Mouse (Mus musculus): Measurements from ENCODE around the gene Ccl5. TPM values are rescaled to one million over a fixed set of nuclear protein-coding genes. Genes with fewer than 3 reads are reported as not detected.

Gene Ccl5
- polyA plus RNA-seq (2015; fragmentation: Nextera tagmentation; extraction: Ambion mirVana), result 0.45 and 0.88 TPM in 2 replicates

GRCm38 (mm10) chr11:83530360-83530759 is at the start of gene Ccl5:
Ccl5 (minus strand) TSS chr11:83530518.

GRCm38 (mm10) chr11:83578186-83578760 is 48.0 kb upstream of the Ccl5 start, which contains the start of gene Ccl9:
Ccl9 (minus strand) TSS chr11:83578636.

GRCm38 (mm10) chr11:83522075-83522474 is 8.2 kb downstream of the Ccl5 start, which contains the start of gene Heatr9:
Heatr9 (minus strand) TSS chr11:83522175.

Other genes starting within 250 kb of the Ccl5 start
- 0.04 and 0.15 TPM in 2 replicates for gene Slfn14, start 243.8 kb downstream of the Ccl5 start, polyA plus RNA-seq (2015; fragmentation: Nextera tagmentation; extraction: Ambion mirVana)
- gene Ap2b1, start 231.5 kb downstream of the Ccl5 start, polyA plus RNA-seq (2015; fragmentation: Nextera tagmentation; extraction: Ambion mirVana), result 26.7 and 32.1 TPM in 2 replicates
- 8.3 and 8.9 TPM in 2 replicates for gene Pex12, start 227.9 kb downstream of the Ccl5 start, polyA plus RNA-seq (2015; fragmentation: Nextera tagmentation; extraction: Ambion mirVana)
- gene Rasl10b, start 121.4 kb downstream of the Ccl5 start, polyA plus RNA-seq (2015; fragmentation: Nextera tagmentation; extraction: Ambion mirVana), result 0.36 and 0.54 TPM in 2 replicates
- gene Gas2l2, start 101.1 kb downstream of the Ccl5 start, polyA plus RNA-seq (2015; fragmentation: Nextera tagmentation; extraction: Ambion mirVana), result 0.07 TPM in 1 of 2 replicates, not detected in the other
- 0.35 and 0.41 TPM in 2 replicates for gene 1700020L24Rik, start 92.8 kb downstream of the Ccl5 start, polyA plus RNA-seq (2015; fragmentation: Nextera tagmentation; extraction: Ambion mirVana)
- gene Mmp28, start 67.4 kb downstream of the Ccl5 start, polyA plus RNA-seq (2015; fragmentation: Nextera tagmentation; extraction: Ambion mirVana), result 5.1 and 6.0 TPM in 2 replicates
- gene Taf15, start 57.4 kb downstream of the Ccl5 start, polyA plus RNA-seq (2015; fragmentation: Nextera tagmentation; extraction: Ambion mirVana), result 4.8 and 6.0 TPM in 2 replicates
- not detected in 2 replicates for gene Heatr9, start 8.3 kb downstream of the Ccl5 start, polyA plus RNA-seq (2015; fragmentation: Nextera tagmentation; extraction: Ambion mirVana)
- 19.7 and 93.4 TPM in 2 replicates for gene Ccl9, start 48.1 kb upstream of the Ccl5 start, polyA plus RNA-seq (2015; fragmentation: Nextera tagmentation; extraction: Ambion mirVana)
- 54.5 and 456 TPM in 2 replicates for gene Ccl6, start 62.6 kb upstream of the Ccl5 start, polyA plus RNA-seq (2015; fragmentation: Nextera tagmentation; extraction: Ambion mirVana)
- gene Rpl9-ps1, start 115.1 kb upstream of the Ccl5 start, polyA plus RNA-seq (2015; fragmentation: Nextera tagmentation; extraction: Ambion mirVana), result not detected in 2 replicates
- 1.2 and 1.9 TPM in 2 replicates for gene Ccl3, start 118.8 kb upstream of the Ccl5 start, polyA plus RNA-seq (2015; fragmentation: Nextera tagmentation; extraction: Ambion mirVana)
- 2.9 and 5.3 TPM in 2 replicates for gene Ccl4, start 132.1 kb upstream of the Ccl5 start, polyA plus RNA-seq (2015; fragmentation: Nextera tagmentation; extraction: Ambion mirVana)
- gene Wfdc17, start 173.5 kb upstream of the Ccl5 start, polyA plus RNA-seq (2015; fragmentation: Nextera tagmentation; extraction: Ambion mirVana), result 14.2 and 148 TPM in 2 replicates
- gene Wfdc18, start 178.5 kb upstream of the Ccl5 start, polyA plus RNA-seq (2015; fragmentation: Nextera tagmentation; extraction: Ambion mirVana), result not detected in 2 replicates
- gene Wfdc21, start 216.4 kb upstream of the Ccl5 start, polyA plus RNA-seq (2015; fragmentation: Nextera tagmentation; extraction: Ambion mirVana), result 0.57 and 4.9 TPM in 2 replicates
- 11.1 and 11.9 TPM in 2 replicates for gene Heatr6, start 223.2 kb upstream of the Ccl5 start, polyA plus RNA-seq (2015; fragmentation: Nextera tagmentation; extraction: Ambion mirVana)